Comparison of ENCODE assay signal across 9 mouse cellular contexts in the genomic region with DNA sequence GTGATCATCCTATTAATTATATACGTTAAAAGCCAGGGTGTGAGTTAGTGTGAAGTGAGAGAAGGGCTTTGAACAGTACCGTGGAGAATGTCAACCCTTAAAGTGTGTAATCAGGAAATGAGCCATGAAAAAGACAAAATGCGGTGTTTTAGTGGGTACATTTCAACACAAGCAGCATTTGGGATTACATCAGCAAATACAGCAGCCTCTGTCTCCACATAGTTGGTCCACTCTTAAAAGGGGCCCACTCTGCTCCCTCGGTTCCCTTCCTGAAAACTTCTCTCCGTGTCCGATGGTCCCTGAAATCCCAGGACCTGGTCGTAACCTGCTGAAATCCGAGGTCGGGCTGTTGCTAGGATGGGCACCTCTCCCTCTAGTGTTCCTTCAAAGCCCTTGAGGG. TPM values are rescaled to one million over a fixed set of nuclear protein-coding genes. Genes with fewer than 3 reads are reported as not detected.
DNase-seq lines count a peak whose midpoint lies in the region; ATAC-seq and TF ChIP-seq lines count a peak whose summit lies in the region.
"Had no signal": no experiment of that assay in that cellular context is flagged by ENCODE, and none has a peak within 500 bp of the region (broad histone marks: within the 10 kb centered on the region; RNA-seq: fewer than 3 reads in every experiment).

No protein-coding gene starts in this region.

- TF ChIP-seq CTCF in kidney, postnatal 0 days (IDR thresholded peaks at IDR 0.05; ENCODE audit: low read depth), result peak; percentile 37; the same call in 1 of the 2 replicates

- under 1% methylated on average over 9 of the region's 9 CpGs for WGBS in kidney, postnatal 0 days
- 4% methylated on average over 9 of the region's 9 CpGs for WGBS in embryonic facial prominence, embryonic 10.5 days
- 2% methylated on average over 9 of the region's 9 CpGs for WGBS in intestine, embryonic 16.5 days
- WGBS in neural tube, embryonic 12.5 days, result under 1% methylated on average over 9 of the region's 9 CpGs

- 0 out of 2 replicates have a peak, but pooled peaks cover 17% of the 10 kb centered on the region for H3K36me3 ChIP-seq in kidney, postnatal 0 days (ENCODE audit: insufficient read depth, low read length)
- peaks cover 25% of the 10 kb centered on the region for H3K36me3 ChIP-seq in embryonic facial prominence, embryonic 10.5 days (replicated peaks)
- no peaks in the 10 kb centered on the region for H3K36me3 ChIP-seq in intestine, embryonic 16.5 days (ENCODE audit: control insufficient read depth, insufficient read depth, low read length)
- peaks cover 21% of the 10 kb centered on the region for H3K36me3 ChIP-seq in neural tube, embryonic 12.5 days

- no peak for ATAC-seq in kidney, postnatal 0 days (replicated peaks; ENCODE audit: low FRiP score, low read depth)
- ATAC-seq in intestine, embryonic 16.5 days, result peak; percentile 0; the same call in 1 of the 2 replicates
- peak; percentile 33 for ATAC-seq in neural tube, embryonic 12.5 days (ENCODE audit: low FRiP score, low read depth)
- ATAC-seq in erythroid progenitor cell, adult 5-6 weeks (replicated peaks; ENCODE audit: low FRiP score, poor library complexity, severe bottlenecking), result no peak

- no peaks in the 10 kb centered on the region for H3K27me3 ChIP-seq in kidney, postnatal 0 days (ENCODE audit: insufficient read depth, low read length)
- H3K27me3 ChIP-seq in embryonic facial prominence, embryonic 10.5 days (replicated peaks; ENCODE audit: low read depth, poor library complexity, severe bottlenecking), result no peaks in the 10 kb centered on the region
- H3K27me3 ChIP-seq in intestine, embryonic 16.5 days (replicated peaks; ENCODE audit: control insufficient read depth, insufficient read depth, low read length), result no peaks in the 10 kb centered on the region
- no peaks in the 10 kb centered on the region for H3K27me3 ChIP-seq in neural tube, embryonic 12.5 days (replicated peaks)

- no peak for DNase-seq in kidney, postnatal 0 days (ENCODE audit: low spot score)
- DNase-seq in kidney, adult 11 months, result no peak
- no peak for DNase-seq in embryonic facial prominence, embryonic 10.5 days (ENCODE audit: low spot score)
- DNase-seq in adrenal gland, postnatal 25 days, result no peak
- no peak for DNase-seq in layer of hippocampus, adult 9-11 months

- peak overlapping the region; percentile 84 for H3K4me3 ChIP-seq in kidney, postnatal 0 days (replicated peaks; ENCODE audit: low read depth, low read length)
- peak overlapping the region; percentile 92 for H3K4me3 ChIP-seq in embryonic facial prominence, embryonic 10.5 days
- peak overlapping the region; percentile 89 for H3K4me3 ChIP-seq in intestine, embryonic 16.5 days (ENCODE audit: low read length)
- H3K4me3 ChIP-seq in neural tube, embryonic 12.5 days, result peak overlapping the region; percentile 78

- H3K4me1 ChIP-seq in kidney, postnatal 0 days (replicated peaks; ENCODE audit: insufficient read depth, low read length), result 0 out of 2 replicates have a peak, but pooled peaks cover 8% of the 10 kb centered on the region
- peaks cover 34% of the 10 kb centered on the region for H3K4me1 ChIP-seq in embryonic facial prominence, embryonic 10.5 days
- peaks cover 4% of the 10 kb centered on the region; the same call in 1 of the 2 replicates for H3K4me1 ChIP-seq in intestine, embryonic 16.5 days (ENCODE audit: control insufficient read depth, insufficient read depth, low read length)
- H3K4me1 ChIP-seq in neural tube, embryonic 12.5 days, result peaks cover 6% of the 10 kb centered on the region; the same call in 1 of the 2 replicates

- no peaks in the 10 kb centered on the region for H3K9me3 ChIP-seq in kidney, postnatal 0 days (replicated peaks; ENCODE audit: low read length)
- H3K9me3 ChIP-seq in embryonic facial prominence, embryonic 10.5 days, result no peaks in the 10 kb centered on the region
- no peaks in the 10 kb centered on the region for H3K9me3 ChIP-seq in intestine, embryonic 16.5 days (ENCODE audit: control insufficient read depth, low read length)
- no peaks in the 10 kb centered on the region for H3K9me3 ChIP-seq in neural tube, embryonic 12.5 days

- peak overlapping the region; percentile 95 for H3K9ac ChIP-seq in kidney, postnatal 0 days (ENCODE audit: low read depth, low read length)
- H3K9ac ChIP-seq in intestine, embryonic 16.5 days (ENCODE audit: low read depth, low read length), result peak overlapping the region; percentile 77
- peak overlapping the region; percentile 78 for H3K9ac ChIP-seq in neural tube, embryonic 12.5 days

- H3K4me2 ChIP-seq in kidney, postnatal 0 days (ENCODE audit: low read length), result peak overlapping the region; percentile 76
- peak overlapping the region; percentile 93 for H3K4me2 ChIP-seq in intestine, embryonic 16.5 days (ENCODE audit: low read depth, low read length)
- H3K4me2 ChIP-seq in neural tube, embryonic 12.5 days (replicated peaks), result peak overlapping the region; percentile 81

- peak overlapping the region; percentile 89; the same call in 1 of the 2 replicates for H3K27ac ChIP-seq in kidney, postnatal 0 days
- peak overlapping the region; percentile 93 for H3K27ac ChIP-seq in embryonic facial prominence, embryonic 10.5 days (replicated peaks)
- H3K27ac ChIP-seq in intestine, embryonic 16.5 days (ENCODE audit: low read length), result peak overlapping the region; percentile 84
- no peak overlapping the region for H3K27ac ChIP-seq in neural tube, embryonic 12.5 days

RNA-seq across cellular contexts. Expression of gene Adh5, which starts 0.7 kb away (rescaled TPM):
- 280 and 288 TPM in 2 replicates for polyA plus RNA-seq in kidney, postnatal 0 days (2015; fragmentation: Nextera tagmentation; extraction: Ambion mirVana)
- polyA plus RNA-seq in embryonic facial prominence, embryonic 10.5 days (2016; fragmentation: Nextera tagmentation; extraction: Ambion mirVana), result 260 and 265 TPM in 2 replicates
- polyA plus RNA-seq in intestine, embryonic 16.5 days (2015; fragmentation: Nextera tagmentation; extraction: Ambion mirVana), result 220 and 233 TPM in 2 replicates
- polyA plus RNA-seq in neural tube, embryonic 12.5 days (2016; fragmentation: Nextera tagmentation; extraction: Ambion mirVana), result 225 and 231 TPM in 2 replicates
- 164 and 196 TPM in 2 replicates for total RNA-seq in adrenal gland, postnatal 25 days (2021)
- 15.1 and 28.5 TPM in 2 replicates for total RNA-seq in erythroid progenitor cell, adult 5-6 weeks (2015; ENCODE audit: low replicate concordance)
- 12.1 and 19.9 TPM in 2 replicates for total RNA-seq in erythroid progenitor cell, adult 5-6 weeks (2017; ENCODE audit: low replicate concordance)

RNA-seq across cellular contexts. Expression of gene Adh4, which starts 26.9 kb away (rescaled TPM):
- polyA plus RNA-seq in kidney, postnatal 0 days (2015; fragmentation: Nextera tagmentation; extraction: Ambion mirVana), result not detected in 2 replicates
- polyA plus RNA-seq in embryonic facial prominence, embryonic 10.5 days (2016; fragmentation: Nextera tagmentation; extraction: Ambion mirVana), result not detected in 2 replicates
- 0.20 and 0.54 TPM in 2 replicates for polyA plus RNA-seq in intestine, embryonic 16.5 days (2015; fragmentation: Nextera tagmentation; extraction: Ambion mirVana)
- not detected in 2 replicates for polyA plus RNA-seq in neural tube, embryonic 12.5 days (2016; fragmentation: Nextera tagmentation; extraction: Ambion mirVana)
- 0.43 and 1.7 TPM in 2 replicates for total RNA-seq in adrenal gland, postnatal 25 days (2021)
- total RNA-seq in erythroid progenitor cell, adult 5-6 weeks (2015; ENCODE audit: low replicate concordance), result not detected in 2 replicates
- not detected in 2 replicates for total RNA-seq in erythroid progenitor cell, adult 5-6 weeks (2017; ENCODE audit: low replicate concordance)
- total RNA-seq: left cerebral cortex, postnatal 14 days had no signal

RNA-seq across cellular contexts. Expression of gene Metap1, which starts 47.1 kb away (rescaled TPM):
- polyA plus RNA-seq in kidney, postnatal 0 days (2015; fragmentation: Nextera tagmentation; extraction: Ambion mirVana), result 40.2 and 41.4 TPM in 2 replicates
- 46.2 and 48.8 TPM in 2 replicates for polyA plus RNA-seq in embryonic facial prominence, embryonic 10.5 days (2016; fragmentation: Nextera tagmentation; extraction: Ambion mirVana)
- polyA plus RNA-seq in intestine, embryonic 16.5 days (2015; fragmentation: Nextera tagmentation; extraction: Ambion mirVana), result 48.0 and 49.7 TPM in 2 replicates
- 50.4 and 51.9 TPM in 2 replicates for polyA plus RNA-seq in neural tube, embryonic 12.5 days (2016; fragmentation: Nextera tagmentation; extraction: Ambion mirVana)
- 61.0 and 63.3 TPM in 2 replicates for total RNA-seq in adrenal gland, postnatal 25 days (2021)
- total RNA-seq in erythroid progenitor cell, adult 5-6 weeks (2015; ENCODE audit: low replicate concordance), result 32.7 and 39.3 TPM in 2 replicates
- 29.7 and 40.6 TPM in 2 replicates for total RNA-seq in erythroid progenitor cell, adult 5-6 weeks (2017; ENCODE audit: low replicate concordance)

Comparison
In these comparisons a context has a peak if more than half of its experiments do, and no peak if none do; other contexts are left out.
1. ATAC-seq: peak in intestine, embryonic 16.5 days (single experiment) and neural tube, embryonic 12.5 days (single experiment); none in kidney, postnatal 0 days (single experiment) and erythroid progenitor cell, adult 5-6 weeks (single experiment).
2. Peak in every context shown above with its lines, with median percentiles within 50 percentile points of each other: H3K4me2 ChIP-seq, H3K4me3 ChIP-seq and H3K9ac ChIP-seq.